Mouse (Mus musculus) midbrain, postnatal 0 days (tissue): ENCODE results near the gene Shisa5. TPM values are rescaled to one million over a fixed set of nuclear protein-coding genes. Genes with fewer than 3 reads are reported as not detected.

ENCODE experiments used
- ATAC-seq: fragments of 200-750 bp; cut with Nextera tagmentation; 2 replicates; pipeline ENCODE4 v1.8.0; 2017; ENCODE audit warnings: moderate number of reproducible peaks, mild to moderate bottlenecking, moderate TSS enrichment, moderate library complexity; ENCODE audit not compliant: low FRiP score
- DNase-seq: peaks from one replicate; pipeline ENCODE4 v3.0.0-alpha.2; 2015; ENCODE audit warnings: low spot score
- H3K27ac ChIP-seq: fragments of 300-500 bp; sonication (generic); 2 replicates; pipeline ENCODE4 v1.5.1; 2014; ENCODE audit warnings: low read depth, mild to moderate bottlenecking, low read length, mixed read lengths
- H3K27me3 ChIP-seq: fragments of 300-500 bp; sonication (generic); 2 replicates; pipeline ENCODE4 v1.6.1; 2014; ENCODE audit warnings: low read length, control low read depth, mixed read lengths; ENCODE audit not compliant: insufficient read depth
- H3K36me3 ChIP-seq: fragments of 300-500 bp; sonication (generic); 2 replicates; pipeline ENCODE4 v1.6.1; 2014; ENCODE audit warnings: low read length, control low read depth, mixed read lengths; ENCODE audit not compliant: insufficient read depth
- H3K4me1 ChIP-seq: fragments of 300-500 bp; sonication (generic); 2 replicates; pipeline ENCODE4 v1.6.1; 2014; ENCODE audit warnings: mild to moderate bottlenecking, control low read depth, antibody characterized with exemption, low read length, mixed read lengths; ENCODE audit not compliant: insufficient read depth
- H3K4me2 ChIP-seq: fragments of 300-500 bp; sonication (generic); 2 replicates; pipeline ENCODE4 v1.6.1; 2014; ENCODE audit warnings: low read depth, mild to moderate bottlenecking, low read length, mixed read lengths; ENCODE audit not compliant: poor library complexity, severe bottlenecking
- H3K4me3 ChIP-seq: fragments of 300-500 bp; sonication (generic); 2 replicates; pipeline ENCODE4 v1.5.1; 2014; ENCODE audit warnings: low read depth, mild to moderate bottlenecking, low read length, moderate library complexity
- H3K9ac ChIP-seq: fragments of 300-500 bp; sonication (generic); replicated peaks from 2 replicates; pipeline ENCODE4 v1.6.1; 2014; ENCODE audit warnings: mild to moderate bottlenecking, low read length, moderate library complexity, mixed read lengths; ENCODE audit not compliant: poor library complexity, severe bottlenecking
- H3K9me3 ChIP-seq: fragments of 300-500 bp; sonication (generic); 2 replicates; pipeline ENCODE4 v1.6.1; 2016; ENCODE audit warnings: low read length, control low read depth
- CTCF ChIP-seq: IDR thresholded peaks from 2 replicates; pipeline ENCODE4 v1.5.1; 2016; ENCODE audit warnings: antibody characterized with exemption, mild to moderate bottlenecking
- WGBS: fragments of 180-500 bp; shearing (Covaris S2); extraction: QIAGEN DNeasy Blood & Tissue Kit; methylation state at CpG from one replicate; pipeline ENCODE4 v1.1.7; 2014; 5-methylcytosine and 5-hydroxymethylcytosine counted together
- polyA plus RNA-seq: library from polyadenylated mRNA; unstranded; fragments of >200 nt; fragmentation: Nextera tagmentation; extraction: Ambion mirVana; gene quantifications from 2 replicates; pipeline ENCODE4 v1.2.1, GENCODE M21; 2015
- total RNA-seq: library from RNA; depleted of rRNA; stranded (reverse); fragments of >200 nt; gene quantifications from 2 replicates; pipeline ENCODE4 v1.2.3, GENCODE M21; 2014; rRNA removed

Gene Shisa5
- total and polyA plus RNA-seq, 2 experiments from 2014 or later, result 75.0 to 79.7 TPM

DNA sequence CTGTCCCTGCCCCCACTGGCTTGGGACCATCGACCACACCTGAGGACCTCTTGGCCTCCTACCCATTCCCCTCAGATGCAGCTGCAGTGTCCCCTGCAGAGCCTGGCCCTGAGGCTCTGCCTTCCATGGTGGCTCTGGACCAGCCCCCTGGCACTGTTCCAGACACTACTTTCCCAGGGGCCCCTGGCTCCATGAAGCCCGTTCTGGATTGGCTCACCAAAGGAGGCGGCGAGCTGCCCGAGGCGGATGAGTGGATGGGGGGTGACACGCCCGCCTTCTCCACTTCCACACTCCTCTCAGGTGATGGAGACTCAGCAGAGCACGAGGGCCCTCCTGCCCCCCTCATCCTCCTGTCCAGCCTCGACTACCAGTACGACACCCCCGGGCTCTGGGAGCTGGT, 66.6 kb downstream of the Shisa5 start:
- peaks cover 65% of the 10 kb centered on the region for H3K36me3 ChIP-seq

DNA sequence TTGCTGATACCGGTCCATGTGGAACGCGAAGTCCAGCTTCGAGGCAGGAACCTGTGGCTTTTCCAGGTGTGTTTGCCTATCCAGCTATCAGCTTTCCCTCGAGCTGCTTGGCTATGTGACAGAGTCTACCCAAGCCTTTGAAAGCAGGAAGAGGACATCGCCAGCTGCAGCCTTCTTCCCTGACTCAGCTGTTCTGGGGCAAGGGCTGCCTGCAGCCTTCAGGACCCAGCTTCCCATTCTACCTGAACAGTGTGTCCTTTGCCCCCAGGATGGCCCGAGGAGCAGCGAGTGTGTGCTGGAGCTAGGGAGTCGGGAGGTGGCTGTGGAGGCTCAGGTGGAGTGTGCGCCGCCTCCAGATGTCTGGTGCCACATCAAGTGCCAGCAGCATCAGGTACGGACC, 67.3 kb downstream of the Shisa5 start:
- ATAC-seq (no peak), DNase-seq (no peak)
- Histone ChIP-seq H3K4me1 (no peaks in the 10 kb centered on the region), H3K4me2 (no peak overlapping the region), H3K27ac (no peak overlapping the region), H3K9me3 (no peaks in the 10 kb centered on the region), H3K4me3 (no peak overlapping the region), H3K36me3 (peaks cover 68% of the 10 kb centered on the region), H3K27me3 (no peaks in the 10 kb centered on the region), H3K9ac (no peak overlapping the region)
- WGBS, result 95% methylated on average over 12 of the region's 12 CpGs
- TF ChIP-seq CTCF, result no peak

More for the DNA sequence above, 66.6 kb downstream of the Shisa5 start:
- Histone ChIP-seq H3K27ac (peak overlapping the region; percentile 18; the same call in 1 of the 2 replicates), H3K4me3 (no peak overlapping the region), H3K4me2 (no peak overlapping the region), H3K9me3 (no peaks in the 10 kb centered on the region), H3K9ac (no peak overlapping the region), H3K27me3 (no peaks in the 10 kb centered on the region), H3K4me1 (no peaks in the 10 kb centered on the region)
- peak; percentile 21; the same call in 1 of the 2 replicates for ATAC-seq
- DNase-seq, result peak; percentile 58
- no peak for TF ChIP-seq CTCF
- WGBS, result 78% methylated on average over 12 of the region's 12 CpGs

DNA sequence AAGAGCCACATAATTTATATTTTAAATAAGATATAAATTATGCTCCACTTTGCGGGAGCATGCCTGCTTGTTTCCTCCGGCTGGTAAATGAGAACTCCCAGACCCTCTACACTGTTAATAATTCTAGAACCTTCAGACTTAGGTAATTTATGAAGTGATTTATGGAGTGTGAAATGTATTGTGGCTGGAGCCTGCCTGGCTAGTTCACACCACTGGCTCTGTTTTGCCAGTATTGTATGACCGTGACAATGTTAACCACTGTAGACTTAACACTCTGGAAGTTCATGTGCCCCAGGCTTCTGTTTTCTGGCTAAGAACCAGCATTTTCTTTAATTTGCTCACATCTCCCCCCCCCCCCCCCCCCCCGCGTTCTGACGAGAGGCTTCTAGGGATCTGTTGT, 69.0 kb downstream of the Shisa5 start:
- H3K4me2 ChIP-seq, result no peak overlapping the region
- no peak for TF ChIP-seq CTCF
- H3K27ac ChIP-seq, result no peak overlapping the region
- DNase-seq (no peak), ATAC-seq (no peak)
- no peaks in the 10 kb centered on the region for H3K4me1 ChIP-seq
- 87% methylated on average over 5 of the region's 6 CpGs for WGBS
- H3K4me3 ChIP-seq, result no peak overlapping the region
- no peak overlapping the region for H3K9ac ChIP-seq
- peaks cover 82% of the 10 kb centered on the region for H3K36me3 ChIP-seq
- H3K9me3 ChIP-seq, result no peaks in the 10 kb centered on the region
- no peaks in the 10 kb centered on the region for H3K27me3 ChIP-seq

Other genes with a start within 250 kb of the Shisa5 start
- 30.1 and 83.4 TPM in 2 replicates for gene Nckipsd, start 230.2 kb upstream of the Shisa5 start, total RNA-seq
- 25.7 and 32.5 TPM in 2 replicates for gene Nckipsd, start 230.2 kb upstream of the Shisa5 start, polyA plus RNA-seq
- gene Celsr3, start 212.2 kb upstream of the Shisa5 start, total RNA-seq, result 61.7 and 76.3 TPM in 2 replicates
- gene Celsr3, start 212.2 kb upstream of the Shisa5 start, polyA plus RNA-seq, result 7.2 and 7.4 TPM in 2 replicates
- gene Slc26a6, start 185.3 kb upstream of the Shisa5 start, total RNA-seq, result 18.0 and 20.2 TPM in 2 replicates
- 23.8 and 24.6 TPM in 2 replicates for gene Slc26a6, start 185.3 kb upstream of the Shisa5 start, polyA plus RNA-seq
- gene Tmem89, start 123.9 kb upstream of the Shisa5 start, total RNA-seq, result 0.88 and 1.6 TPM in 2 replicates
- gene Tmem89, start 123.9 kb upstream of the Shisa5 start, polyA plus RNA-seq, result 0.18 and 0.21 TPM in 2 replicates
- gene Uqcrc1, start 101.9 kb upstream of the Shisa5 start, total RNA-seq, result 407 and 456 TPM in 2 replicates
- 522 and 562 TPM in 2 replicates for gene Uqcrc1, start 101.9 kb upstream of the Shisa5 start, polyA plus RNA-seq
- gene Col7a1, start 85.0 kb upstream of the Shisa5 start, total RNA-seq, result 1.7 and 4.5 TPM in 2 replicates
- gene Col7a1, start 85.0 kb upstream of the Shisa5 start, polyA plus RNA-seq, result 0.71 and 1.5 TPM in 2 replicates
- gene Ucn2, start 52.6 kb upstream of the Shisa5 start, total RNA-seq, result not detected in 2 replicates
- gene Ucn2, start 52.6 kb upstream of the Shisa5 start, polyA plus RNA-seq, result not detected in 2 replicates
- gene Pfkfb4, start 46.8 kb upstream of the Shisa5 start, total RNA-seq, result 46.1 and 51.7 TPM in 2 replicates
- 24.1 and 28.6 TPM in 2 replicates for gene Pfkfb4, start 46.8 kb upstream of the Shisa5 start, polyA plus RNA-seq
- 22.5 and 28.1 TPM in 2 replicates for gene Trex1, start 21.2 kb downstream of the Shisa5 start, total RNA-seq
- gene Trex1, start 21.2 kb downstream of the Shisa5 start, polyA plus RNA-seq, result 14.8 and 18.6 TPM in 2 replicates
- 34.7 and 35.1 TPM in 2 replicates for gene Atrip, start 35.6 kb downstream of the Shisa5 start, total RNA-seq
- gene Atrip, start 35.6 kb downstream of the Shisa5 start, polyA plus RNA-seq, result 32.9 and 34.7 TPM in 2 replicates
- 6.9 and 7.4 TPM in 2 replicates for gene Ccdc51, start 43.9 kb downstream of the Shisa5 start, total RNA-seq
- 4.8 and 7.1 TPM in 2 replicates for gene Ccdc51, start 43.9 kb downstream of the Shisa5 start, polyA plus RNA-seq
- gene Tma7, start 44.0 kb downstream of the Shisa5 start, total RNA-seq, result 129 and 162 TPM in 2 replicates
- gene Tma7, start 44.0 kb downstream of the Shisa5 start, polyA plus RNA-seq, result 766 and 825 TPM in 2 replicates
- gene Plxnb1, start 56.8 kb downstream of the Shisa5 start, total RNA-seq, result 64.8 and 73.2 TPM in 2 replicates
- gene Plxnb1, start 56.8 kb downstream of the Shisa5 start, polyA plus RNA-seq, result 10.2 and 11.1 TPM in 2 replicates
- not detected in 2 replicates for gene Fbxw21, start 123.5 kb downstream of the Shisa5 start, total RNA-seq
- gene Fbxw21, start 123.5 kb downstream of the Shisa5 start, polyA plus RNA-seq, result not detected in 2 replicates
- not detected in 2 replicates for gene Fbxw13, start 157.4 kb downstream of the Shisa5 start, total RNA-seq
- 0.16 TPM in 1 of 2 replicates, not detected in the other for gene Fbxw13, start 157.4 kb downstream of the Shisa5 start, polyA plus RNA-seq
- gene Fbxw20, start 196.2 kb downstream of the Shisa5 start, total RNA-seq, result not detected in 2 replicates
- not detected in 2 replicates for gene Fbxw20, start 196.2 kb downstream of the Shisa5 start, polyA plus RNA-seq
- gene Fbxw14, start 249.1 kb downstream of the Shisa5 start, total RNA-seq, result not detected in 2 replicates
- not detected in 2 replicates for gene Fbxw14, start 249.1 kb downstream of the Shisa5 start, polyA plus RNA-seq